Mouse (Mus musculus) gastrocnemius, adult 8-10 months (tissue): ENCODE measurements around the gene Tstd1. TPM values are rescaled to one million over a fixed set of nuclear protein-coding genes. Genes with fewer than 3 reads are reported as not detected.

Experiments
- DNase-seq, 2 experiments: peaks; one replicate each; pipeline ENCODE4 v3.0.0; 2022; ENCODE audit warnings: low spot score in 2 of 2
- total RNA-seq, 4 experiments: library from RNA; stranded (reverse); gene quantifications; 2 replicates each; pipeline ENCODE4 v1.2.4; 2022

Tstd1 gene
- total RNA-seq, 4 experiments from 2014 or later = 0.51 to 0.58 TPM; not detected in 2

DNA sequence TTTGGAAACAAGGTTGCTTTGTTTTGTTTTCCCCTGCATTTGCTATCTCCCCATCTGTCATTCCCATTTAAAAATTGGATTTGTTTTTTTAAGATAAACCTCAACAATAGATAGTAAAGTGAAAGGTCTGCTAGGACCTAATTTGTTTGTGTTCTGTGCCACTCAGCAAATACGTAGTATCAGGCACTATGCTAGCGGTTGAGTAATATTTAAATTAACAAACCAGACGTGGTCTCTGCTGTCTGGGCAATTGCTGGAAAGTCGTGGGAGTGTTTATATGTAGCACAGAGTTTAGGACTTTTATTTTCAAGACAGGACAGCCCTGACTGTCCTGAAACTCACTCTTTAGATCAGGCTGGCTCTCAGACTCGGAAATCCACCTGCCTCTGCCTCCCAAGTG lies 33.9 kb downstream of the Tstd1 start:
- no peak for DNase-seq

- DNase-seq = no peak
Measured at GRCm38 (mm10) chr1:171452923-171453322, 34.3 kb downstream of the Tstd1 start.

DNA sequence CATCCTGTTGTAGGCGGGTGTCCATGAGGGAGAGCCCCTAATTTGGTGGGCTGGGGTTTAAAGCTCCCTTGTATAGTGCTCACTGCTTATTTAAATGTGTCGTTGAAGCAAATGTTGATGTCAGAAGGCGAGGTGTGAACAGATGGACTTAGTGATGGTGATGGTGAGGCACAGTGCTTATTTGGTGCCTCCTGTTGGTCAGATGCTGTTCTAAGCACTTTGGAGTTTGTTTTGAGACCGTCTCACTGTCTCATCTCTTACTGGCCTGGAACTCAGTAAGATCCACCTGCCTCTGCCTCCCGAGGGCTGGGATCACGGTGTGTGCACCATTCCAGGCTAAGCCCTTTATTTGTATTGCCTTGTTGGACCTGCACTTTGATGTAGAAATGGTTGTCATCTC lies 36.3 kb downstream of the Tstd1 start:
- no peak for DNase-seq

GRCm38 (mm10) chr1:171457568-171457967 lies 38.9 kb downstream of the Tstd1 start:
- no peak for DNase-seq

GRCm38 (mm10) chr1:171459791-171460190 lies 41.1 kb downstream of the Tstd1 start:
- no peak for DNase-seq

GRCm38 (mm10) chr1:171460551-171461503 lies 42.2 kb downstream of the Tstd1 start:
- no peak for DNase-seq

GRCm38 (mm10) chr1:171463133-171463532 lies 44.5 kb downstream of the Tstd1 start:
- DNase-seq = no peak

DNA sequence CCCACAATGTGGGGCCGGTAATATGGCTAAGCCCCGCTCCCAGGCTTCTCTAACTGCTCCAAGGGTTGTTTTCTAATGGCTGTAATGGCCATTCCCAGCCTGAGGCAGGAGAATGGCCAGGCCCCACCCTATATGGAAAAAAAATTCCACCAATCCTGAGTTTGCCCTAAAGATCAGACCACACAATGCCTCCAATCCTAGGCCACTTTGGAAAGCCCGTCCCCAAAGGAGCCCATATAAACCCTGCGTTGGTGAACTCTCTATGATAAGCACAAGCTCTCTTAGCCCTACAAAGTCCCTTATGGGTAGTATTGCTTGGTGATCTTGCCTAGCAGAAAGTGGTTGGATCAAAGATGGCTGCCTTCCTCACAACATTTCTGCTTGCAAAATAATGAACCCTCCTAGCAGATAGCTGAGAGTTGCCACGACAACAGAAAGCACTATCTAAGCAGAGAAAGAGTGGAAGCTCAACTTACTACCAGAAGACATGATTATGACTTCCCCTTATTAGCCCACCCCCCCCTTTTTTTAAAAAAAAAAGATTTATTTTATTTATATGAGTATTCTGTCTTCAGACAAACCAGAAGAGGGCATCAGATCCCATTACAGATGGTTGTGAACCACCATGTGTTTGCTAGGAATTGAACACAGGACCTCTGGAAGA lies 47.2 kb downstream of the Tstd1 start:
- no peak for DNase-seq

GRCm38 (mm10) chr1:171466565-171466964 lies 47.9 kb downstream of the Tstd1 start:
- DNase-seq = no peak

DNA sequence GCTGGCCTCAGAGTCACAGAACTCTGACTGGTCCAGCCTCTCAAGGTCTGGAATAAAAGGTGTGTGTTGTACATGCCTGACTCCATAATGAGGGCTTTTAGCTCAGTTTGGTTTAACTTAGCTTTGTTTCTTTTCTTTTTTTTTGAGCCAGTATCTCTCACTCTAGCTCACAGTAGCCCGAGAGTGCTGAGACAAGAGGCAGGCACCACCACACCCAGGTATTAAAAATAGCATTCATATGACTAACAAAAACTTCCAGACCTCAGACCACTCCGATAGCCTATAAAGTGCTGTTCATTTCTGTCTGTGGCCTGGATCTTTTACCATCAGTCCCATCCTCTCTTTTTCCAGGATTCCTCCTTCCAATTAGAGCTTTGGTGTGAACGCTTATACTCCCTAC lies 51.0 kb downstream of the Tstd1 start:
- no peak for DNase-seq

Other genes with a start within 250 kb of the Tstd1 start
- 10 to 100 TPM; 40.2 to 94.7 (median 71.0) TPM for gene Pcp4l1, start 222.6 kb upstream of the Tstd1 start, total RNA-seq
- gene Nr1i3, start 204.9 kb upstream of the Tstd1 start, total RNA-seq = under 1 TPM in 1 of 4 experiments, not detected in 3; 0.21 TPM
- gene Tomm40l, start 196.4 kb upstream of the Tstd1 start, total RNA-seq = 10 to 100 TPM; 46.4 to 50.9 (median 50.4) TPM
- gene Apoa2, start 193.8 kb upstream of the Tstd1 start, total RNA-seq = 1 to 10 TPM in 2 of 4 experiments, not detected in 2; 1.5 to 6.1 TPM
- 1 to 10 TPM in 3 of 4 experiments, under 1 TPM in 1; 0.85 to 3.1 (median 2.3) TPM for gene Fcer1g, start 184.5 kb upstream of the Tstd1 start, total RNA-seq
- under 1 TPM in 2 of 4 experiments, not detected in 2; 0.09 to 0.36 TPM for gene Adamts4, start 168.5 kb upstream of the Tstd1 start, total RNA-seq
- gene Ndufs2, start 167.5 kb upstream of the Tstd1 start, total RNA-seq = 100 to 1,000 TPM; 830 to 997 (median 868) TPM
- gene B4galt3, start 148.5 kb upstream of the Tstd1 start, total RNA-seq = 10 to 100 TPM in 2 of 4 experiments, 1 to 10 TPM in 2; 8.7 to 14.1 (median 10.9) TPM
- 10 to 100 TPM in 2 of 4 experiments, 1 to 10 TPM in 2; 7.3 to 10.7 (median 9.0) TPM for gene Ppox, start 137.7 kb upstream of the Tstd1 start, total RNA-seq
- 10 to 100 TPM; 15.3 to 19.3 (median 16.2) TPM for gene Usp21, start 130.9 kb upstream of the Tstd1 start, total RNA-seq
- 100 to 1,000 TPM; 102 to 110 (median 106) TPM for gene Ufc1, start 123.8 kb upstream of the Tstd1 start, total RNA-seq
- gene Dedd, start 89.7 kb upstream of the Tstd1 start, total RNA-seq = 10 to 100 TPM; 31.9 to 39.7 (median 37.3) TPM
- 10 to 100 TPM; 25.6 to 30.3 (median 29.0) TPM for gene Nit1, start 73.2 kb upstream of the Tstd1 start, total RNA-seq
- 100 to 1,000 TPM in 2 of 4 experiments, 10 to 100 TPM in 2; 46.7 to 104 (median 77.5) TPM for gene Pfdn2, start 73.2 kb upstream of the Tstd1 start, total RNA-seq
- gene Klhdc9, start 58.1 kb upstream of the Tstd1 start, total RNA-seq = not detected
- gene Nectin4, start 48.8 kb upstream of the Tstd1 start, total RNA-seq = not detected
- under 1 TPM; 0.34 to 0.63 (median 0.44) TPM for gene Arhgap30, start 29.9 kb upstream of the Tstd1 start, total RNA-seq
- gene Usf1, start 7.6 kb upstream of the Tstd1 start, total RNA-seq = 10 to 100 TPM; 29.3 to 35.5 (median 33.0) TPM
- 1 to 10 TPM; 3.6 to 5.9 (median 4.2) TPM for gene F11r, start 18.7 kb downstream of the Tstd1 start, total RNA-seq
- 1 to 10 TPM in 3 of 4 experiments, under 1 TPM in 1; 0.90 to 1.3 (median 1.2) TPM for gene Alyref2, start 84.6 kb downstream of the Tstd1 start, total RNA-seq
- gene Itln1, start 116.4 kb downstream of the Tstd1 start, total RNA-seq = not detected
- under 1 TPM in 1 of 4 experiments, not detected in 3; 0.19 TPM for gene Cd244a, start 140.3 kb downstream of the Tstd1 start, total RNA-seq
- gene Ly9, start 188.5 kb downstream of the Tstd1 start, total RNA-seq = under 1 TPM in 2 of 4 experiments, not detected in 2; 0.18 to 0.27 TPM
- gene Slamf7, start 234.2 kb downstream of the Tstd1 start, total RNA-seq = under 1 TPM in 1 of 4 experiments, not detected in 3; 0.65 TPM